Mouse (Mus musculus) stomach, postnatal 0 days (tissue): Measurements from ENCODE around the gene Dnajc14.

Experiments
- CTCF ChIP-seq: IDR thresholded peaks from 2 replicates; pipeline ENCODE4 v1.5.1; 2016; ENCODE audit warnings: antibody characterized with exemption, low read depth, mild to moderate bottlenecking, moderate library complexity
- EP300 ChIP-seq: optimal IDR thresholded peaks from 2 replicates; pipeline ENCODE3; 2016; ENCODE audit warnings: antibody characterized with exemption

DNA sequence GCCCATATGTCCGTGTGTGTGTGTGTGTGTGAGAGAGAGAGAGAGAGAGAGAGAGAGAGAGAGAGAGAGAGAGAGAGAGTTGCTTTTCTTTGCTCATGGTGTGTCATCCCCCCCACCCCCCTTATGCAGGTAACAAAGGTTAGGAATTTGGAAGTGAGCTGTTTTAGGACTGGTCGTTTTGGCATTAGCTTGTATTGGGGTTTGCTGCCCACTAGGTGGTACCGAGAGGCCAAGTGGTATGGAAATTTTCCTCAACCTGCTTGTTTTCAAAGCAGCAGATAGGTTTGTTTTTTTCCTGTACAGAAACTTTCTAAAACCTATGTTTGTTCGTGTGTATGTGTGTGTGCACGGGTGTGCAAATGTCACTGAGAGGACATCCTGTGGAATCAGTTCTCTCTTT is 30.2 kb upstream of the Dnajc14 start:
- TF ChIP-seq CTCF (peak; percentile 66), EP300 (no peak)
